Mouse (Mus musculus) ovary, adult 18-20 months (tissue): ENCODE measurements around the gene Snx21.
A peak's percentile ranks its signal among the peaks of the same experiment; 100 is the strongest.

Experiments
- DNase-seq: peaks from one replicate; pipeline ENCODE4 v3.0.0; 2022; ENCODE audit warnings: low spot score, mixed read lengths

Snx21 gene

DNA sequence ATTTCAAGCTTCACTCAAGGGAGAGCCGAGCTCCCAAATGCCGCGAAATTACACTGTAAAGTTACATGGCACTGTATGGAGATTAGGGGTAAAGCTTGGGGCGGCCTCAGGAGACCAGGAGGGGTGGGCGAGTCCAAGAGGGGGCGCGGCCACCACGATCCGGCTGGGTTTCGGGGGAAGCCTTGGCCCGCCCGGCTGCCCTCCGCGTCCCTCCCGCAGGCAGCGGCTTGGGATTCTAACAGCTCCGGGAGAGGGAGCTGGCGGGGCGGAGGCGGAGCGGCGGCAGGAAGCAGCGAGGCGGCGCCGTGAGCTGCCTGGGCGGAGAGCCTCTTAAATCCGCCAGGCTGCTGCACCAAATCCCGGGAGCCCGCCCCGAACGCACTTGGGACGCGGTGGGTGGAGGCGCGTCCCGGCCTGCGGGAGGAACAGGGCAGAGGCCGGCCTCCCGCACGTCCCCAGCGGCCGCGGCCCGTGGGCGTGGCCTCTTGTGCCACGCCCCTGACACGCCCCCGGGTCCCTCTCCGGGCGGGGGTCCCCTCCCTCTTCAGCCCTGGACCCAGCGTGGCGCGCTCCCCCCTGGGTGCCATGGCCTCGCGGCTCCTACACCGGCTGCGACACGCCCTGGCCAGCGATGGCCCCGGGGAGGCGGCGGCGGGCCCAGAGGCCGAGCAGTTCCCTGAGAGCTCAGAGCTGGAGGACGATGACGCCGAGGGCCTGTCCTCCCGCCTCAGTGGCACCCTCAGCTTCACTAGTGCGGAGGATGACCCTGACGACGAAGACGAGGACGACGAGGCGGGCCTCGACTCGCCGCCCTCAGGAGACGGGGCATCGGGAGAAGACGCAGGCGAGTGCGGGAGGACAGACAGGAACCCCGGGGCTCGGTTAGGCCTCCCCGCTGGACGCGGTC lies at the start of gene Snx21:
Snx21 (plus strand) TSS at position 343 of the 907 bp plus-strand sequence.
- peak; percentile 95 for DNase-seq

DNA sequence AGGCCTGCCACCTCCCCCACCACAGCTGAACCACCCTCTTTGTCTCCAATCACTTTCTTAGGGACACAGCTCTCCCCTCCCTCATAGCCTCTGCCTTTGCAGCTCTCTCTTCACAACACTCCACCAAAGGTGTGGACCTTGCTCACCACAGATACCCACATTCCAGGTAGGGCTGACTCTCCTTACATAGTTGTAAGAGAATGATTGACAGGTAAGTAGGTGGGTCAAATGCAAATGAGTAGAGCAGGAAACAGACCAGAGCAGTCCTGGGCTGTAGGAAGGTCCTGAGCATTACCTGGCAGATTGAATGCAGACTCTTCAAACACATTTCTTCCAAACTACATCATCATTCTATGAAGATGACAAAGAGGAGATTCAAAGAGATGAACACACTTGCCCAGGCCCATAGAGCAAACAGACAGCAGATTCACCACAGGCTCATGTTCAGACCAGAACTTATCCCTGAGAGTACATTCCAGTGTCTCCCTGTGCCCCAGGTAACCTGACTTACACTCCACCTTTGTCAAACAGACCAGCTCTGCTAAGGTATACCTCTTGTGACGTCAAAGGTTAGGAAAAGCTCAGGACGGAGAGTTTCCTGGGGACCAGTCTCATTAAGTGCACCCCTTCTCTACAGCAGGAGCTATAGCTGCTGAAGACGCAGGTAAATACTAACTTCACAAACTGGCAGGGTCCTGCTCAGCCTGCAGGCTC lies 48.1 kb upstream of the Snx21 start:
- no peak for DNase-seq

DNA sequence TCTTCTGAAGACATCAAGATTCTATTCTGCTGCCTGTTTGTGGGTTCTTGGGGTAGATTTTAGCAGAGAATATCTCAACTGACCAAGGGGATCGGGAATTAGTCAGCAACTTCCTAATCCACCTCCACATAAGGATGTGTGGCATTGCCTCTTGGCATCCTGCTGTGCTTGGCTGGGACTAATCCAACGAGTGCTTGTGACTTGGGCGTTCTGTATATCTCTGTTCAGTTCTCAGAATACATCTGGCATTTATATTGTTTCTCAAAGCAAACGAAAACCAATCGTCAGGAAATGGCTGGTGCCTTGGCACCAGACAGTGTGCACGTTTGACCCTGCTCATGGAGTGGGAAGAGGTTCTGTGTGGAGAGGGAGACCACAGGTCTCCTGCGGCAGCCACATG lies 45.7 kb upstream of the Snx21 start:
- no peak for DNase-seq

DNA sequence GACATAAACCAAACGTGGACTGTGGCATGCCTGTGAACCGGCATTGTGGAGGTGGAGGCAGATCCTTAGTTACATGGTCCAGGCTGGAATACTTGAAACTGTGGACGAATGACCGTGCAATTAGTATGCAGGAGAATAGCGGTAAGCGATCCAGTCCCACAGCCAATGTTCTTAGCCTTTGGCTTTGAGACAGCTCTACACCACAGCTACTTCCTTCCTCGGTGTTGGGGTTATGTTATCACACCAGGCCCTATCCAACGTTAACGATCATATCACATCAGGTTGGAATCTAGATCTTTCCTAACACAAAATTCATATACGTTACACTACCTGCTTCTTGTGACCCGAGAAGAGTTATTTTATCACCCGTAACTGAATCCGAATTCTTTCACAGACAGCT lies 40.6 kb upstream of the Snx21 start:
- no peak for DNase-seq

DNA sequence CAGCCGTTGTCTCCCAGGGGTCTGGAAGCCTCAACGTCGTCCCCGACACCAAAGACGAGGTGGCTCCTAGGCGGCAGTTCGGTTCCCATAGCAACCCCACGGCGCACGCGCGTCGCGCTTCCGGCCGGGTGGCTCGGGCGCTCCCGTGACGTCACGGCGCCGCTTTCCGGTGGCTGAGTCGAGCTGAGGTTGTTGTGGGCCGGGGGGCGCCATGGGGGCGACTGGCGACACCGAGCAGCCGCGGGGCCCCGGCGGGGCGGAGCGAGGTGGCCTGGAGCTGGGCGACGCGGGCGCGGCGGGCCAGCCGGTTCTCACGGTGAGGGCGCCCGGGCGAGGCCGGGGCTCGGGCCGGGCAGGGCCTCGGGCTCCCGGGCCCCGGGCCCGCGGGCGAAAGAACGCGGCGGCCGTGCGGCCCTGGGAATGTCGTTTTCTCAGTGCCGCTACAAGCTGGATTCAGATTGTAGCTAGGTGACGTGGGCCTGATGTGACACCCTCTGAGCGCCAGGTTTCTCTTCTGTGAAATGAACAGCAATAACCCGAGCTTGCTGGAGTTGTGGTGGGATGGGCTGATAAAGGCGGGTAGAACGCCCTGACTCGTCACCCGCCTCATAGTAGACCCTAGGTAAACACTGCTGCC lies 39.7 kb upstream of the Snx21 start, which contains the start of the genes Wfdc3 and Dnttip1:
Wfdc3 (minus strand) TSS at position 89 of the 637 bp plus-strand sequence.
Dnttip1 (plus strand) TSS at position 141 of the 637 bp plus-strand sequence.
- DNase-seq = peak; percentile 82

DNA sequence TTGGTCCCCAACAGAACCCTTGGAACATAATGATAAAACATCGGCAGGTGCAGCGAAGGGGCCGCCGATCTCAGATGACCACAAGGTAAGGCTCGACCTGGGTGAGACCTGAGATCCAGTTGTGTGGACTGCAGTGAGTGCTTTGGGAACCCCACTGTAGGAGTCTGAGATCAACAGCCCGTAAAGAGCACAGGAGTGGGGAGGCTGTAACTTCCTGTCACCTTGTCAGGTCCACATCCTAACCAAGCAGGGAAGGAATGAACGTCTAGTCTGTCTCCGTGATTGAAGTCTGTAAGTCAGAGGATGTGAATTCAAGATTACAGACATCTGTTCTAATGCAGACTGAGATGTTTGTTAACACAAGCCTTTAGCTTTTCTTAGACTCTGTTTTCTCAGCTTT lies 38.9 kb upstream of the Snx21 start:
- DNase-seq = no peak

DNA sequence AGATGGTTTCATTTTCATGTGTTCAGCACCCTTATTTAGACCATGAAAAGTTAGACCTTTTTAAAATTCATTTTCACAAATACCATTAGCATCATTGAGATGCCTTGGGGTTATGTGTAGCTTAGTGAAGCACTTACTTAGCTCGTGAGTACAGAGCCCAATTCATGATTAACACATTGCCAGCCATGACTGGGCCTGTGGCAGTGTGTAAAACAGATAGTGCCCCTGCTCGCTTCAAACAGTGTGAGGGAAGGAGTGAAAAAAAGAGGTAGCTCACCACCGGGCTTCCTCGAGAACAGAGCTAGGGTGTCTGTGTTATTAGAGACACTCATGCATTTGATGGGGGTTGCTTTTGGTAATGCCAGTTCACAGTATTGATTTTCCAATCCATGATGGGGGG lies 37.4 kb upstream of the Snx21 start:
- no peak for DNase-seq

DNA sequence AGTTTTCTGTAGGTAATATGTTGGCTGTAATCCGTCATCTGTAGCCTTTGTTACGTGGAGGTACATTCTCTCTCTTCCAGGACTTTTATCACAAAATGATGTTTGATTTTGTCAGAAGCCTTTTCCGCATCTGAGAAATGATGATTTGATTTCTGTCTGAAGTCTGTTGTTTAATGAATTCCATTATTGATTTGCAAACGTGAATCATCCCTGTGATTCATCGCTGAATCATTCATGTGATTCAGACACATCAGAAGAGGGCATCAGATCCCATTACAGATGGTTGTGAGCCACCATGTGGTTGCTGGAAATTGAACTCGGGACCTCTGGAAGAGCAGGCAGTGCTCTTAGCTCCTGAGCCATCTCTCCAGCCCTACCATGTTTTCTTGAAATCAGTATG lies 36.6 kb upstream of the Snx21 start:
- DNase-seq = no peak

DNA sequence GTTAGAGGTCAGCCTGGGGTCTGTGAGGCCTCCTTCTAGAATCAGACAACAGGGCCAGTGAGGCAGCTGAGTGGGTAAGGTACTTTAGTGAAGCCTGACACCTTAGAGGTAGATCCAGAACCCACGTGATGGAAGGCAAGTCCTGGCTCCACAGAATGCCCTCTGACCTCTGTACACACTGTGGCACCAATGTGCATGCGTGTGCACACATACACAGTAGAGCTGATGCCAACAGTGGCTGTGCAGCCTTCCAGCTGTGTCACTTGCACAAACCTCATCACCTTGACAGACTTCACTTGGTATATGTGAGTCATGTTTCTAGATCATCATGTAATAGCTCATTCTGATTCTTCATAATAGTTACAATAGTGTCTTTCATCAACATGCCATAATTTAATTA lies 33.2 kb upstream of the Snx21 start:
- DNase-seq = no peak

DNA sequence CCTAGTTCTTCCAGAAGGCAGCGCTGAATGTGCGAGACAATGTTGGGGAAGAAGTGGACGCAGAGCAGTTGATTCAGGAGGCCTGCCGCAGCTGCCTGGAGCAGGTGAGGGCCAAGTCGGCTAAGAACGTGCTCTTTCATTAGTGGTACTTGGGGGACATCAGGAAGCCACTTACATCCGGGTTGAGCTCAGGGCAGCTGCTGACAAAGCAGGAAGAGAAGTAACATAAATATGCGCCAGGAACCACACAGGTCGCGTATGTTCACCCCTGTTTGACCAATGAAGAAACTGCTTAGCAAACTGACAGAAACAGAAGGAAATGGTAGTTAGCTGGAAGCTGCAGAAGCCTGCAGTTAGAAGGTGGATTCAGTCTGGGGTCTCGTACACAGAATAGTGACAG lies 31.5 kb upstream of the Snx21 start:
- DNase-seq = no peak

DNA sequence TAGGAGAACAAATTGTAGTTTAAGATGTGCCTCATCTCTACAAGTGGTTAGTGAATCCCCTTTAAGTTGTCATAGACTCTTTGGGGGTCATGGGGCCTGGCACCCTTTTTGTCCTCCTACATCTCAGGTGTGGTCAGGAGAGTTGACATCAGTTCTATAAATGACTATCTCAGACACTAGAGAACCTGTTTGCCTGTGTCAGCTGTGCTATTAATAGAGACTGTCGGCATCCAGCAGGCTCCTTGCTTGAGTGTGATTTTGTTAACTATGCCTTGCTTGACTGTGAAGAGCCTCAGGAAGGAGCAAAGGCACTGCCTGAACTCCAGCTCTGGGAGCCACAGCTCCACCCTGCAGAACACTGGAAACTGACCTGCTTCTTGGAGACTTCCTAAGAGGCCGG lies 30.8 kb upstream of the Snx21 start:
- no peak for DNase-seq

DNA sequence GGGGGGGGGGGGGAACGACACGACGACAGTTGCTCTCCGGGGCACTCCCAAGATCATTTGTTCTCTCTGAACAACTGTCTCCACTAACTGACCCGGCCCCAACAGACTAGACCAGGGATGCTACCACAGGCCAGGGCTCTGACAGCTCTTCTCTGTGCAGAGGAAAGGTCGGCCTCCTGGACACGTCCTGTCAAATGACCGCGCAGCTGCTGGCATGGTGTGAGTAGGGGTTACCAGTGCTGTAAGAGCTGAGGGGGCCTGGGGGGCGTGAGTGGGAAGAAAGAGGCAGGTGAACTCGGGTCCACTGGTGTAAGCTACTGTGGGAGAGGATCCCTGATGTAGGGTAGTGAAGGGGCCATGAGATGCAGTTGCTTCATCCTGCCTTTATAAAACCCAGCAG lies 27.8 kb upstream of the Snx21 start:
- DNase-seq = no peak

DNA sequence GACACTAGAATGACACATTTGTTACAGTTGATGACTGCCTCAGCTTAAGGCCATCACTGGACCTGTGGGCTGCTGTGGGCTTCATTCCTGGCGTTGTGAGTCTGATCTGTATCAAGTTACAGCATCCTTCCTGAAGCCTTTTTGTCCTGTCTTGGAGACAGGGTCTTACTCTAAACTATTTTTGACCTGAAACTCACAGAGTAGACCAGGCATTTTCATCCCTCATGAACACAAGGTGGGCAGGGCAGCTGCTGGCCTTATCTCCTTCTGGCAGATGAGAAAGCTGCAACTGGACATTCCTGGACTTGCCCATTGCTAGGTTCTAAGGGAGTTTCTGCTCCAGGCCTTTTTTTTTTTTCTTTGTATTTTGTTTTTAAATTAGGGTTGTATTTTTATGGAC lies 26.9 kb upstream of the Snx21 start:
- no peak for DNase-seq

DNA sequence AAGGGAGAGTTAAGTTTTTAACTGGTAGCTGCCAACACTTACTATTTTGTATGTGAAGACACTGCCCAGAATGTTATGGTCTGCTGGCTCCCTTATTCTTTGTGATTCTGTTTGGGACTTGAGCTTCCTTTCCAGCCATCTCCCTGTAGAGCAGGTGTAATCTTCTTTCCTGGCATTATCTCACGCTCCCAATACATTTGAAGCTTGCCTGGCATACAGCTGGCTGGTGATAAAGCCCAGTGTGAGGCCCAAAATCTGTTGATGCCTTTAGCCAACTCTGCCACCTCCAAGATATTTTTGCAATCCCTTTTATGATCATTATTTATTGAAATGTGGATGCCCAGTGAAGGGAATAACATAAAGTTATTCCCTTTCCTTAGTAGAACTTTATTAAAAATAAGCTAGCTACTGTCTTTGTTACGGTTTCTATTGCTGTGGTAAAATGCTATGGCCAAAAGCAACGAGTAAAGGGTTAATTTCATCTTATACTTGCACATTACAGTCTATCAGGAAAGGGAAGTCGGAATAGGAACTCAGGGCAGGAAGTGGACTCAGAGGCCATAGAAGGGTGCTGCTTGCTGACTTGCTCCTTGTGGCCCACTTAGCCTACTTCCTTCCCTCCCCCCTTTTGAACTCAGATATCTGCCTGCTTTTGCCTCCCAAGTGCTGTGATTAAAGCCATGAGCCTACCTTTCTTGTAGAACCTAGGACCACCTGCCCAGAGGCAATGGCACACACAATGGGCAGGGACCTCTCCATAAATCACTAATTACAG lies 25.4 kb upstream of the Snx21 start:
- DNase-seq = no peak

DNA sequence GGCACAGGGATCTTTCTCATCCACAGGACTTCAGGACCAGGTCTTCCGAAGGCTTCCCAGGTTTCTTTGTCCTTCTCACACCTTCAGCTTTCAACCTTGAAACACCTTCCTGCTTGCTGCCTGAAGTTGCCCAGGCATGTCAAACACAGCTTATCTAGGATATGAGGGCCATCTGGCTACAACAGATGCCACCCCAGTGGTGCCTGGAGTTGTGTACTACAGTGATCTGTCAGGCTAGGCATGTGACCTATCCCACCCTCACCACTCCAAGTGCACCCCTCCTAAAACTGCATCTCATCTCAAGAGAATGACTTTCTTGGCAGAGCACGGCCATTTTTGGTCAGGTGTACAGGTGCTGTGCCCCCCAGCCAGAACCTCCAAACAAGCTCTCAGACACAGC lies 24.1 kb upstream of the Snx21 start:
- DNase-seq = no peak

DNA sequence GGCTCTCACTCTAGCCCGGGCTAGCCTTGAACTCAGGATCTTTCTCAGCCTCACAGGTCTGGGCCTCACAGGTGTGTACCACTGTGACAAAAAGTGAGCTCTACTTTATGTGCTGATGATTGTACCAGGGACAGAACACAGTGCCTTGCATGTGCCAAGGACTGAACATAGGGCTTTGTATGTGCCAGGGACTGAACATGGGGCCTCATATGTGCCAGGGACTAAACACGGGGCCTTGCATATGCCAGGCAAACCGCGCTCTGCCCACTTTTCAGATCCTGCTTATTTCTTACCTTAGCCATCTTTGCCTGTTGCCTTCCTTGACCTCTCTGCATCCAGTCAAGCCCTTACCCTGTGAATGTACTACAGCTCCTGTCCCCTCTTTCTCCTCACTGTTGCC lies 23.7 kb upstream of the Snx21 start:
- DNase-seq = no peak

DNA sequence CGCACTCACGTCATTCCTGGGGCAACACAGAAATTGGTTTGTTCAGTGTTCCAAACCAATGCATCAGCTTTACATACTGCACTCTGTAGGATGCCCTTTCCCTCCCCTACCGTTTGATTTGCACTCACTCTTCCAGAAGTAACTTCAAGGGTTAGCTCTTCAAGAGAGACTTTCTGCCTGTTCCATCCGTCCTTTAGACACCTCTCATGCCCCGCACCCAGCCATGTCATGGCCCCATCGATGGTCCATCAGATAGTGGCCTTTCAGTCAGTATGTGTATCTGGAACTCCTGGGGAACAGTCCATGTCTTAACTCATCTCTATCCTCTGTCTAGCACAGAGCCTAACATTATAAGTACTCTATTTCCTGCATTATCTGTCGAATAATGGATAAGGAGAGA lies 23.0 kb upstream of the Snx21 start:
- DNase-seq = no peak

DNA sequence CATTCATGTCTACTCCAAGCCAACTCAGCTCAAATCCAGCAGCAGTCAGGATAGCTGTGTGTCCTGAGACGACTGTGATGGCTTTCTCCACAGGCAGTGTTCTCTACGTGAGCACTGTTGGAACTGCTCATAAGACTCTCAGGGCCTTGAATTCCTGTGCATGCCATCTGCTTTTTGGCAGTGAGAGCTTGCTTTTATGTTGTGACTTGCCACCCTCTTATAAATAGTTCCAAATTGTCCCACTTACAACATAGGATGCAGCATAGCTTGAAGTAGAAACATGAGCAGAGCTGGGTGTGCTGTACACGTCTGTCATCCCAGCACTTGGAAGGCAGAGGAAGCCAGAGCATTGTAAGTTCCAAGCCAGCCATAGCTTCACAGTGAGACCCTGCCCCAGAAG lies 19.8 kb upstream of the Snx21 start:
- DNase-seq = no peak

DNA sequence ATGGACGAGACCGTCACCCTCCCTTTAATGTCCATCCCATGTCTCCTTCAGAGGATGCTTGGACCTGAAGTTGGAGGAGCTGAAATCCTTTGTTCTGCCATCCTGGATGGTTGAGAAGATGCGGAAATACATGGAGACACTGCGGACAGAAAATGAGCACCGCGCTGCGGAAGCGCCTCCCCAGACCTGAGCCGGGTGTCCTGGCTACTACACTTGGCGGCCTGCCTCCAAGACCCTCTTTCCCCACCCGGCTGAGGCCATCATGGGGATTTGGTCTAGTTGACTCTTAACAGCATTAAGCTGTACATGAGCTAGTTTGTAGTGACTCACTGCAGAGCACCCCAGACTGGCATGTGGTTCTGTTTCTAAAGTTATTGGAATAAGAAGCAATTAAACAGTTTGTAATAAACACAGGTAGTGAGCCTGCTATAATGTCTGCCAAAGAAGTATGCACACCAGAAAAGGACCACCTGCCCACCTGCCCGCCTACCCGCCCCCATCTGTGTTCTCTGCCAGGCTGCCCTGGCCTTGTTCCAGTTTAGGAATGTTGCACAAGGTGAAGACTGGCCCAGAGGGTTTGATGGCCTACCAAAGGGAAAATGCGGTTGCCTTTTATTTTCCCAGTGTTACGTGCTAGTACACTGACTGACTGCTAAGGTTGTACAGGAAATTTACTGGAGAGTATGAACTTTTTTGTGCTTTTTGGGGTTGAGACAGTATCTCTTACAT lies 17.6 kb upstream of the Snx21 start:
- no peak for DNase-seq

DNA sequence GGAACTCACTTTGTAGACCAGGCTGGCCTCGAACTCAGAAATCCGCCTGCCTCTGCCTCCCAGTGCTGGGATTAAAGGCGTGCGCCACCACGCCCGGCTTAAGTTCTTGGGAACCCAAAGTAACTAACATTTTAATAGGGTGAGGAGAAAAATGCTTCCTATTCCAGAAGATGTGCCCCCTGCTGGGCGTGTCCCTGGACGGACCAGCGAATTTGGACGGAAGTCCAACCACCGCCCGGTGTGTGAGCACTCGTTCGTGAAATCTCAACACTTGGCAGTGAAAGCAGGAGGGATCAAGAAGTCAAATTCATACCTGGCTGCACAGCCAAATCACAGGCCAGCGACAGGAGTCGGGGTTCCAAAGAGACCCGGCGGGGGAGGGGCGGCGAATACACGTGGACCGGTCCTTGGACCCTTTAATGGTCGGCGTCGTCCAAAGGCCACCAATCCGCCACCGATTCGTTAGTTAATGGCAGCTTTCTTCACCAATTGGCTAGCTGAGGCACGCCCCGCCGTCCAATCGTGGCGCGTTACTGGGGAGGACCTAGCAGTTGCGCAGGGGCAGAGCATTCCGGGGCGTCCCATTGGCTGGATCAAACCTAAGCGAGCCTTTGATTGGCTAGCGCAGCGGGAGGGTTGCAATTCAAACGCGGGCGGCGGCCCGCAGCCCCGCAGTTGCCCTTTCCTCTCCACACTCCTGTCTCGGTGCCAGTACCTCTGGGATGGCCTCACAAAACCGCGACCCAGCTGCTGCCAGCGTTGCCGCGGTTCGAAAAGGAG lies 16.2 kb upstream of the Snx21 start, which contains the start of gene Ube2c:
Ube2c (plus strand) TSS at position 641 of the 780 bp plus-strand sequence.
- peak; percentile 98 for DNase-seq
